Mouse (Mus musculus): Measurements from ENCODE around the gene Agap3.

Agap3 gene

GRCm38 (mm10) chr5:24534292-24534691 lies 82.3 kb downstream of the Agap3 start:
- H3K36me3 ChIP-seq (ENCODE audit: control insufficient read depth, insufficient read depth, low read length, poor library complexity, severe bottlenecking) = no peaks in the 10 kb centered on the region
- H3K27me3 ChIP-seq (ENCODE audit: control insufficient read depth, insufficient read depth, low read length, poor library complexity, severe bottlenecking) = no peaks in the 10 kb centered on the region
- peak; percentile 21 for DNase-seq (ENCODE audit: low read depth, low spot score)

- no peak for DNase-seq (ENCODE audit: low read depth, low spot score)
- no peaks in the 10 kb centered on the region for H3K36me3 ChIP-seq (ENCODE audit: control insufficient read depth, insufficient read depth, low read length, poor library complexity, severe bottlenecking)
- H3K27me3 ChIP-seq (ENCODE audit: control insufficient read depth, insufficient read depth, low read length, poor library complexity, severe bottlenecking) = no peaks in the 10 kb centered on the region
These were observed 83.8 kb downstream of the Agap3 start for GRCm38 (mm10) chr5:24535731-24536130.

GRCm38 (mm10) chr5:24536511-24536910 lies 84.5 kb downstream of the Agap3 start:
- H3K36me3 ChIP-seq (ENCODE audit: control insufficient read depth, insufficient read depth, low read length, poor library complexity, severe bottlenecking) = no peaks in the 10 kb centered on the region
- no peak for DNase-seq (ENCODE audit: low read depth, low spot score)
- H3K27me3 ChIP-seq (ENCODE audit: control insufficient read depth, insufficient read depth, low read length, poor library complexity, severe bottlenecking) = no peaks in the 10 kb centered on the region

- Histone ChIP-seq H3K27me3 (ENCODE audit: control insufficient read depth, insufficient read depth, low read length, poor library complexity, severe bottlenecking) (no peaks in the 10 kb centered on the region), H3K36me3 (ENCODE audit: control insufficient read depth, insufficient read depth, low read length, poor library complexity, severe bottlenecking) (no peaks in the 10 kb centered on the region)
- no peak for DNase-seq (ENCODE audit: low read depth, low spot score)
These were observed 85.6 kb downstream of the Agap3 start for GRCm38 (mm10) chr5:24537618-24538017.

- no peak for DNase-seq (ENCODE audit: low read depth, low spot score)
- Histone ChIP-seq H3K36me3 (ENCODE audit: control insufficient read depth, insufficient read depth, low read length, poor library complexity, severe bottlenecking) (no peaks in the 10 kb centered on the region), H3K27me3 (ENCODE audit: control insufficient read depth, insufficient read depth, low read length, poor library complexity, severe bottlenecking) (no peaks in the 10 kb centered on the region)
These were observed 87.8 kb downstream of the Agap3 start for GRCm38 (mm10) chr5:24539571-24540296.

GRCm38 (mm10) chr5:24540387-24541143 lies 88.6 kb downstream of the Agap3 start, which contains the start of gene Asb10:
Asb10 (minus strand) TSS chr5:24540978.
- H3K27me3 ChIP-seq (ENCODE audit: control insufficient read depth, insufficient read depth, low read length, poor library complexity, severe bottlenecking) = no peaks in the 10 kb centered on the region
- no peak for DNase-seq (ENCODE audit: low read depth, low spot score)
- H3K36me3 ChIP-seq (ENCODE audit: control insufficient read depth, insufficient read depth, low read length, poor library complexity, severe bottlenecking) = no peaks in the 10 kb centered on the region

- no peaks in the 10 kb centered on the region for H3K36me3 ChIP-seq (ENCODE audit: control insufficient read depth, insufficient read depth, low read length, poor library complexity, severe bottlenecking)
- H3K27me3 ChIP-seq (ENCODE audit: control insufficient read depth, insufficient read depth, low read length, poor library complexity, severe bottlenecking) = no peaks in the 10 kb centered on the region
- no peak for DNase-seq (ENCODE audit: low read depth, low spot score)
These were observed 89.2 kb downstream of the Agap3 start for GRCm38 (mm10) chr5:24541144-24541569.

GRCm38 (mm10) chr5:24542643-24543042 lies 90.7 kb downstream of the Agap3 start:
- no peak for DNase-seq (ENCODE audit: low read depth, low spot score)
- Histone ChIP-seq H3K27me3 (ENCODE audit: control insufficient read depth, insufficient read depth, low read length, poor library complexity, severe bottlenecking) (no peaks in the 10 kb centered on the region), H3K36me3 (ENCODE audit: control insufficient read depth, insufficient read depth, low read length, poor library complexity, severe bottlenecking) (no peaks in the 10 kb centered on the region)

- DNase-seq (ENCODE audit: low read depth, low spot score) = no peak
- Histone ChIP-seq H3K36me3 (ENCODE audit: control insufficient read depth, insufficient read depth, low read length, poor library complexity, severe bottlenecking) (no peaks in the 10 kb centered on the region), H3K27me3 (ENCODE audit: control insufficient read depth, insufficient read depth, low read length, poor library complexity, severe bottlenecking) (no peaks in the 10 kb centered on the region)
These were observed 98.8 kb downstream of the Agap3 start for GRCm38 (mm10) chr5:24550598-24551316.

- no peaks in the 10 kb centered on the region for H3K36me3 ChIP-seq (ENCODE audit: control insufficient read depth, insufficient read depth, low read length, poor library complexity, severe bottlenecking)
- no peaks in the 10 kb centered on the region for H3K27me3 ChIP-seq (ENCODE audit: control insufficient read depth, insufficient read depth, low read length, poor library complexity, severe bottlenecking)
- no peak for DNase-seq (ENCODE audit: low read depth, low spot score)
These were observed 99.3 kb downstream of the Agap3 start for GRCm38 (mm10) chr5:24551317-24551688.
